Mouse (Mus musculus): ENCODE results near the gene Kctd10.

DNA sequence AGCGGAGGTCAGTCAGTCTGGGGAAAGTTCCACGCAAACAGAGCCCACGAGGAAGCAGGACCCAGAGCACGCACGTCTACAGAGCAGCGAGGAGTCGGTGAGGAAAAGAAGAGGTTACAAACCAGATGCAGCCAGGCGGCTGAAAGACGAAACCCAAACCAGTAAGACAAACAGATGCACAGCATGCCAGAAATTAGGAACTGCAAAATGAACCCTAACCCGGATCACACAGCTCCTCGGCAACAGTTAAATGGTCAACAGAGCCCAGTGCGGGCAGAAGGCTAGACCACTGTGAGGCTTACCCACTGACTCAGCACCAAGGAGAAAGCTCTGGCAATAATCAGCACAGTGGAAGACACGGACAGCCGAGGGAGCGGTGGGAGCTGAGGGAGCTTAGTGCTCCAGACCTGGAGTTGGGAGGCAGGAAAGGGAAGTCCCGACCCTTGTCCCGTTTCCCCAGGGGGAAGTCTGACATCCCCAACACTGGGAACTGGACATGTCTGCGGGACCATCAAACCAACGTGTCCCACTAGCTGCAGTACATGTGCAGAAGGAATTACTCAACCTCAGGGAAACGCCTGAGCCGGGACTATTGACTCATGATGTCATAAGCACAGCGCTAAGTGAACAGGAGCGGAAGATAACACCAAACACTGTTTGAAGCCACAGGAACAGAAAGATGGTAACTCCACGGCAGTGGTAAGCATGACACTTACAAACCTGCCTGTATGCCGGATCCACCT lies 8.4 kb downstream of the Kctd10 start:
- TF ChIP-seq POLR2A (IDR thresholded peaks at IDR 0.05; ENCODE audit: borderline replicate concordance, low read depth, low read length) (no peak), CTCF (IDR thresholded peaks at IDR 0.05; ENCODE audit: low read depth, low read length) (no peak)

Measured in bone marrow macrophage, adult 2 months (primary cell).